Comparison of ENCODE assay signal across 8 mouse cellular contexts in the genomic region with DNA sequence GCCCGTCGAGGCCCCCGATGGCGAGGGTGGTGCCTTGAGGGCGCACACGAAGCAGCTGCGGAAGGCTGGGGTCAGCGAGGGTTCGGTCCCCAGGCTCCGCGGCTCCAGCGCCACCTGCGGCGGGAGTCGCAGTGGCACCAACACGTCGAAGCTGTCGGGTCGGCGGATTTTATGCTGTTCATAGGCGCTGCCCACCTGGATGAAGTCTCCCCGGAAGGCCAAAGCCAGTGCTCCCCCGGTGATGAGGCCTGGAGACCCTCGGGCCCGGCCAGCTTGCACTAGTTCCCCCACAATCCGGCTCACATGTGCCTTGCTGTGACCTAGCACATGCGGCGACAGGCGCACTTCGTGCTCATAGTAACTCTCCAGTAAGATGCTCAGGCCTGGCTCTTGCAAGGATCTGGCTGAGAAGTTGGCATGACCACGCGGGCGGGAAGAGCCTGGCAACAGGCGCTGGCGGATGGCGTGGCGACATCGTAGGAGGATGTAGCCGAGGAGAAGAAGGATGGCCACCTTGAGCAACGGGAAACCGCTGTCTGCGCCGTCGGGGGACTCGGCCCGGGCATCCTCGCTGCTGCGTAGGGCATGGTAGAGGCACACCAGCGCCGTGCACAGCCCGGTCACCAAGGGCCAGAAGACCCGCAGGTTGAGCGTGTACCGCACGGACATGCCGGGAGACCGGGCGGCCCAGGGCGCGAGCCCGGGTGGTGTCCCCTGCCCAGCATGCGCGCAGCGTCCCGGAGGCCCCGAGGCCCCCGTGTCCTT. TPM values are rescaled to one million over a fixed set of nuclear protein-coding genes. Genes with fewer than 3 reads are reported as not detected.
A peak's percentile ranks its signal among the peaks of the same experiment; 100 is the strongest.
DNase-seq lines count a peak whose midpoint lies in the region; ATAC-seq and TF ChIP-seq lines count a peak whose summit lies in the region.

No protein-coding gene starts in this region.

- no peaks in the 10 kb centered on the region for H3K4me1 ChIP-seq in cortical plate, adult 2 months (ENCODE audit: control insufficient read depth, insufficient read depth, low read length)
- peaks cover 35% of the 10 kb centered on the region for H3K4me1 ChIP-seq in heart, embryonic 10.5 days

- peak overlapping the region; percentile 26 for H3K4me3 ChIP-seq in cortical plate, adult 2 months (ENCODE audit: insufficient read depth, low read length)
- H3K4me3 ChIP-seq in heart, embryonic 10.5 days = peak overlapping the region; percentile 81

- TF ChIP-seq CTCF in cortical plate, adult 2 months (IDR thresholded peaks at IDR 0.05; ENCODE audit: extremely low read depth, insufficient read depth, low read length) = no peak

- peaks cover 15% of the 10 kb centered on the region; the same call in 1 of the 2 replicates for H3K36me3 ChIP-seq in heart, embryonic 10.5 days

- H3K27me3 ChIP-seq in heart, embryonic 10.5 days (ENCODE audit: insufficient read depth, poor library complexity, severe bottlenecking) = peaks cover 43% of the 10 kb centered on the region

- peak; percentile 17 to 63 for DNase-seq in spleen, postnatal 4 days (ENCODE audit: low spot score in 2 of 2)
- DNase-seq in spleen, adult 18-20 months = no peak
- peak; percentile 78 for DNase-seq in heart, embryonic 10.5 days (ENCODE audit: low spot score)
- peak; percentile 34 for DNase-seq in kidney, postnatal 14 days
- peak; percentile 7 for DNase-seq in testis, postnatal 14 days (ENCODE audit: low spot score)
- no peak for DNase-seq in ovary, adult 18-20 months (ENCODE audit: low spot score)

- peak; percentile 16; the same call in 1 of the 2 replicates for ATAC-seq in megakaryocyte-erythroid progenitor cell, adult 5-6 weeks (replicated peaks; ENCODE audit: low FRiP score, low TSS enrichment, poor library complexity, severe bottlenecking)

- 3% methylated on average over 65 of the region's 67 CpGs for WGBS in heart, embryonic 10.5 days

- peak overlapping the region; percentile 80 for H3K27ac ChIP-seq in cortical plate, adult 2 months (ENCODE audit: insufficient read depth, low read length)
- H3K27ac ChIP-seq in heart, embryonic 10.5 days = peak overlapping the region; percentile 94

- no peak for TF ChIP-seq POLR2A in cortical plate, adult 2 months (IDR thresholded peaks at IDR 0.05; ENCODE audit: extremely low read depth, insufficient read depth, low read length)

- H3K9me3 ChIP-seq in heart, embryonic 10.5 days = no peaks in the 10 kb centered on the region

RNA-seq across cellular contexts. Expression of a gene that starts 0.9 kb away (rescaled TPM):
- polyA plus RNA-seq in cortical plate, adult 2 months (2012; rRNA removed) = 2.6 and 2.7 TPM in 2 replicates
- polyA plus RNA-seq in heart, embryonic 10.5 days (2016; fragmentation: Nextera tagmentation; extraction: Ambion mirVana) = 1.6 and 2.2 TPM in 2 replicates
- 0.33 and 1.3 TPM in 2 replicates for total RNA-seq in megakaryocyte-erythroid progenitor cell, adult 5-6 weeks (2014; fragmentation: Nextera tagmentation)
- total RNA-seq in megakaryocyte-erythroid progenitor cell, adult 5-6 weeks (2017) = 1.8 and 3.3 TPM in 2 replicates

RNA-seq across cellular contexts. Expression of a gene that starts 42.3 kb away (rescaled TPM):
- polyA plus RNA-seq in cortical plate, adult 2 months (2012; rRNA removed) = 54.5 and 55.7 TPM in 2 replicates
- polyA plus RNA-seq in heart, embryonic 10.5 days (2016; fragmentation: Nextera tagmentation; extraction: Ambion mirVana) = 151 and 174 TPM in 2 replicates
- total RNA-seq in megakaryocyte-erythroid progenitor cell, adult 5-6 weeks (2014; fragmentation: Nextera tagmentation) = 31.1 and 61.7 TPM in 2 replicates
- 40.3 and 69.8 TPM in 2 replicates for total RNA-seq in megakaryocyte-erythroid progenitor cell, adult 5-6 weeks (2017)

RNA-seq across cellular contexts. Expression of a gene that starts 42.8 kb away (rescaled TPM):
- 55.1 and 55.8 TPM in 2 replicates for polyA plus RNA-seq in cortical plate, adult 2 months (2012; rRNA removed)
- 0.74 and 1.3 TPM in 2 replicates for polyA plus RNA-seq in heart, embryonic 10.5 days (2016; fragmentation: Nextera tagmentation; extraction: Ambion mirVana)
- total RNA-seq in megakaryocyte-erythroid progenitor cell, adult 5-6 weeks (2014; fragmentation: Nextera tagmentation) = not detected in 2 replicates
- total RNA-seq in megakaryocyte-erythroid progenitor cell, adult 5-6 weeks (2017) = not detected in 2 replicates

Comparison
In these comparisons a context has a peak if more than half of its experiments do, and no peak if none do; other contexts are left out.
1. DNase-seq: peak in spleen, postnatal 4 days (2 of 2), heart, embryonic 10.5 days (single experiment), kidney, postnatal 14 days (single experiment) and testis, postnatal 14 days (single experiment); none in spleen, adult 18-20 months (0 of 2) and ovary, adult 18-20 months (single experiment).
2. RNA of a gene that starts 42.8 kb away (polyA plus RNA-seq): 55.1 to 55.8 TPM in cortical plate, adult 2 months; 0.74 to 1.3 TPM in heart, embryonic 10.5 days; every median in the first group is over 10 times any median in the second.